Mouse (Mus musculus) liver, embryonic 13.5 days (tissue): Measurements from ENCODE around the gene Mob3c. TPM values are rescaled to one million over a fixed set of nuclear protein-coding genes. Genes with fewer than 3 reads are reported as not detected.

Experiments used
- ATAC-seq: fragments of 200-750 bp; cut with Nextera tagmentation; 2 replicates; pipeline ENCODE4 v1.8.0; 2017; ENCODE audit warnings: low read depth, mild to moderate bottlenecking, moderate number of reproducible peaks, moderate library complexity
- DNase-seq: peaks from one replicate; pipeline ENCODE4 v3.0.0; 2022
- H3K27ac ChIP-seq: fragments of 300-500 bp; sonication (generic); 2 replicates; pipeline ENCODE4 v1.5.1; 2015; ENCODE audit warnings: moderate library complexity, mild to moderate bottlenecking, inconsistent platforms
- H3K27me3 ChIP-seq: fragments of 300-500 bp; sonication (generic); 2 replicates; pipeline ENCODE4 v1.6.1; 2015; ENCODE audit warnings: mild to moderate bottlenecking, inconsistent platforms
- H3K36me3 ChIP-seq: fragments of 300-500 bp; sonication (generic); 2 replicates; pipeline ENCODE4 v1.6.1; 2015; ENCODE audit warnings: mild to moderate bottlenecking, inconsistent platforms
- H3K4me1 ChIP-seq: fragments of 300-500 bp; sonication (generic); replicated peaks from 2 replicates; pipeline ENCODE4 v1.6.1; 2015; ENCODE audit warnings: inconsistent platforms
- H3K4me2 ChIP-seq: fragments of 300-500 bp; sonication (generic); 2 replicates; pipeline ENCODE4 v1.6.1; 2015; ENCODE audit warnings: inconsistent platforms, mild to moderate bottlenecking, moderate library complexity
- H3K4me3 ChIP-seq: fragments of 300-500 bp; sonication (generic); replicated peaks from 2 replicates; pipeline ENCODE4 v1.5.1; 2015; ENCODE audit warnings: mild to moderate bottlenecking, inconsistent platforms
- H3K9ac ChIP-seq: fragments of 300-500 bp; sonication (generic); 2 replicates; pipeline ENCODE4 v1.6.1; 2015; ENCODE audit warnings: mild to moderate bottlenecking, inconsistent platforms
- H3K9me3 ChIP-seq: fragments of 300-500 bp; sonication (generic); replicated peaks from 2 replicates; pipeline ENCODE4 v1.6.1; 2016; ENCODE audit warnings: inconsistent platforms
- WGBS: fragments of 180-500 bp; shearing (Covaris S2); methylation state at CpG from one replicate; pipeline ENCODE4 v1.1.7; 2015; ENCODE audit not compliant: insufficient replicate concordance; 5-methylcytosine and 5-hydroxymethylcytosine counted together
- polyA plus RNA-seq: library from polyadenylated mRNA; unstranded; fragments of >200 nt; fragmentation: Nextera tagmentation; extraction: Ambion mirVana; gene quantifications from 2 replicates; pipeline ENCODE4 v1.2.1, GENCODE M21; 2015

Gene Mob3c
- polyA plus RNA-seq = 6.7 TPM in 2 replicates

GRCm38 (mm10) chr4:115827888-115828571, at the start of gene Mob3c:
Gene Mob3c, plus strand, starts transcription at chr4:115828092.
- peaks cover 22% of the 10 kb centered on the region for H3K36me3 ChIP-seq
- peak within 1 kb of the TSS; percentile 85 for H3K4me2 ChIP-seq
- no peaks in the 10 kb centered on the region for H3K27me3 ChIP-seq
- H3K27ac ChIP-seq = peak within 1 kb of the TSS; percentile 84
- H3K4me1 ChIP-seq = peaks cover 77% of the 10 kb centered on the region
- peak within 1 kb of the TSS; percentile 85 for H3K9ac ChIP-seq
- ATAC-seq = peak; percentile 88
- peak; percentile 74 for DNase-seq
- peak within 1 kb of the TSS; percentile 75 for H3K4me3 ChIP-seq
- WGBS = under 1% methylated on average over 57 of the region's 57 CpGs
- H3K9me3 ChIP-seq = no peaks in the 10 kb centered on the region

- Histone ChIP-seq H3K4me3 (no peak overlapping the region), H3K4me2 (no peak overlapping the region), H3K9me3 (no peaks in the 10 kb centered on the region), H3K36me3 (peaks cover 10% of the 10 kb centered on the region), H3K9ac (no peak overlapping the region), H3K27ac (no peak overlapping the region), H3K27me3 (no peaks in the 10 kb centered on the region), H3K4me1 (peaks cover 13% of the 10 kb centered on the region)
- ATAC-seq (no peak), DNase-seq (no peak)
- WGBS = 50% methylated on average over 6 of the region's 6 CpGs
These were observed 47.6 kb upstream of the Mob3c start for GRCm38 (mm10) chr4:115780269-115780668.

- WGBS = 70% methylated on average over 3 of the region's 3 CpGs
- H3K9ac ChIP-seq = no peak within 1 kb of the TSS
- no peak within 1 kb of the TSS for H3K4me3 ChIP-seq
- H3K36me3 ChIP-seq = peaks cover 10% of the 10 kb centered on the region
- H3K9me3 ChIP-seq = no peaks in the 10 kb centered on the region
- H3K27me3 ChIP-seq = no peaks in the 10 kb centered on the region
- H3K4me2 ChIP-seq = no peak within 1 kb of the TSS
- H3K4me1 ChIP-seq = peaks cover 20% of the 10 kb centered on the region
- no peak within 1 kb of the TSS for H3K27ac ChIP-seq
- no peak for DNase-seq
- ATAC-seq = no peak
These were observed 47.0 kb upstream of the Mob3c start, which contains the start of gene Tex38 for GRCm38 (mm10) chr4:115780918-115781317. Gene Tex38, minus strand, starts transcription at chr4:115781018.

- WGBS = 71% methylated on average over 5 of the region's 5 CpGs
These were observed 45.7 kb upstream of the Mob3c start for GRCm38 (mm10) chr4:115782026-115782805.

GRCm38 (mm10) chr4:115784769-115785510, 43.0 kb upstream of the Mob3c start, which contains the start of gene Atpaf1:
Gene Atpaf1, plus strand, starts transcription at chr4:115784812.
- Histone ChIP-seq H3K4me1 (peaks cover 22% of the 10 kb centered on the region), H3K27ac (peak within 1 kb of the TSS; percentile 78), H3K4me2 (peak within 1 kb of the TSS; percentile 86), H3K36me3 (peaks cover 18% of the 10 kb centered on the region), H3K9me3 (no peaks in the 10 kb centered on the region), H3K27me3 (no peaks in the 10 kb centered on the region), H3K9ac (peak within 1 kb of the TSS; percentile 84), H3K4me3 (peak within 1 kb of the TSS; percentile 86)
- WGBS = under 1% methylated on average over 57 of the region's 69 CpGs
- ATAC-seq (peak; percentile 78), DNase-seq (peak; percentile 55)

More at GRCm38 (mm10) chr4:115782026-115782805, 45.7 kb upstream of the Mob3c start:
- DNase-seq (no peak), ATAC-seq (no peak)
- no peaks in the 10 kb centered on the region for H3K36me3 ChIP-seq
- H3K4me3 ChIP-seq = no peak overlapping the region
- H3K27ac ChIP-seq = no peak overlapping the region
- no peaks in the 10 kb centered on the region for H3K9me3 ChIP-seq
- no peak overlapping the region for H3K4me2 ChIP-seq
- H3K27me3 ChIP-seq = no peaks in the 10 kb centered on the region
- H3K9ac ChIP-seq = no peak overlapping the region
- H3K4me1 ChIP-seq = peaks cover 22% of the 10 kb centered on the region

- Histone ChIP-seq H3K36me3 (peaks cover 22% of the 10 kb centered on the region), H3K4me3 (peak overlapping the region; percentile 86), H3K27me3 (no peaks in the 10 kb centered on the region), H3K27ac (peak overlapping the region; percentile 78), H3K4me1 (peaks cover 22% of the 10 kb centered on the region), H3K4me2 (peak overlapping the region; percentile 86), H3K9me3 (no peaks in the 10 kb centered on the region), H3K9ac (peak overlapping the region; percentile 84)
- 22% methylated on average over 7 of the region's 7 CpGs for WGBS
- peak; percentile 38 for ATAC-seq
- DNase-seq = peak; percentile 7
These were observed 42.3 kb upstream of the Mob3c start for GRCm38 (mm10) chr4:115785511-115786034.

- H3K4me3 ChIP-seq = no peak overlapping the region
- H3K9me3 ChIP-seq = no peaks in the 10 kb centered on the region
- H3K4me2 ChIP-seq = no peak overlapping the region
- WGBS = 77% methylated on average over 3 of the region's 3 CpGs
- ATAC-seq (no peak), DNase-seq (no peak)
- H3K27ac ChIP-seq = no peak overlapping the region
- no peak overlapping the region for H3K9ac ChIP-seq
- peaks cover 46% of the 10 kb centered on the region for H3K36me3 ChIP-seq
- peaks cover 3% of the 10 kb centered on the region for H3K4me1 ChIP-seq
- no peaks in the 10 kb centered on the region for H3K27me3 ChIP-seq
These were observed 37.0 kb upstream of the Mob3c start for GRCm38 (mm10) chr4:115790864-115791263.

GRCm38 (mm10) chr4:115795360-115795759, 32.5 kb upstream of the Mob3c start:
- no peak for ATAC-seq
- Histone ChIP-seq H3K27me3 (no peaks in the 10 kb centered on the region), H3K4me2 (no peak overlapping the region), H3K36me3 (peaks cover 59% of the 10 kb centered on the region), H3K4me3 (no peak overlapping the region), H3K4me1 (no peaks in the 10 kb centered on the region), H3K9ac (no peak overlapping the region), H3K27ac (no peak overlapping the region), H3K9me3 (no peaks in the 10 kb centered on the region)
- DNase-seq = no peak
- WGBS = 74% methylated on average over 3 of the region's 3 CpGs

GRCm38 (mm10) chr4:115799981-115800380, 27.9 kb upstream of the Mob3c start:
- peaks cover 52% of the 10 kb centered on the region for H3K36me3 ChIP-seq
- no peak overlapping the region for H3K27ac ChIP-seq
- H3K4me2 ChIP-seq = no peak overlapping the region
- no peak for ATAC-seq
- WGBS = 82% methylated on average over 3 of the region's 3 CpGs
- H3K9me3 ChIP-seq = no peaks in the 10 kb centered on the region
- H3K4me3 ChIP-seq = no peak overlapping the region
- no peak for DNase-seq
- no peak overlapping the region for H3K9ac ChIP-seq
- no peaks in the 10 kb centered on the region for H3K27me3 ChIP-seq
- no peaks in the 10 kb centered on the region for H3K4me1 ChIP-seq

GRCm38 (mm10) chr4:115812326-115812725, 15.6 kb upstream of the Mob3c start:
- Histone ChIP-seq H3K27me3 (no peaks in the 10 kb centered on the region), H3K4me2 (no peak overlapping the region), H3K9me3 (no peaks in the 10 kb centered on the region), H3K9ac (no peak overlapping the region), H3K36me3 (peaks cover 20% of the 10 kb centered on the region; the same call in 1 of the 2 replicates), H3K4me3 (no peak overlapping the region), H3K27ac (no peak overlapping the region), H3K4me1 (no peaks in the 10 kb centered on the region)
- ATAC-seq (no peak), DNase-seq (no peak)
- 80% methylated on average over 4 of the region's 4 CpGs for WGBS

GRCm38 (mm10) chr4:115815606-115816005, 12.3 kb upstream of the Mob3c start:
- H3K27ac ChIP-seq = no peak overlapping the region
- H3K9me3 ChIP-seq = no peaks in the 10 kb centered on the region
- no peaks in the 10 kb centered on the region for H3K27me3 ChIP-seq
- ATAC-seq (no peak), DNase-seq (no peak)
- peaks cover 20% of the 10 kb centered on the region; the same call in 1 of the 2 replicates for H3K36me3 ChIP-seq
- peaks cover 7% of the 10 kb centered on the region; the same call in 1 of the 2 replicates for H3K4me1 ChIP-seq
- no peak overlapping the region for H3K4me2 ChIP-seq
- 76% methylated on average over 5 of the region's 5 CpGs for WGBS
- no peak overlapping the region for H3K9ac ChIP-seq
- no peak overlapping the region for H3K4me3 ChIP-seq
